Comparison of ENCODE assay signal across 16 mouse cellular contexts in the genomic region with DNA sequence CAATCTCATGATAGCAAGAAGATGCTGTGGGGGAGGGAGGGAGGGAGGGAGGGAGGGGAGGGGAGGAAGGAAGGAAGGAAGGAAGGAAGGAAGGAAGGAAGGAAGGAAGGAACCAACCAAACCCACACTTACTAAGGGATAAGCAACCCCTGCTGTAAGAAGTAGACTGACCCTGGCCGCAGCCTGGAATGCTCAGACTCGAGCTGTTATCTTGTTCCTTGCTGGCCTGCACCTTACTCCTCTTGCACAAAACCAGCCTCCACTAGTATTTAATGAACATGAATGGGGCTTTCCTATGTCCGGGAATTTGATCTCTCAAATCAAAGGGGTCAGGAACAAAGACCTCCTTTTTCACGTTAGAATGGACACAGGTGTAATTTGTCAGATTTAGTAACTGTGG.
DNase-seq lines count a peak whose midpoint lies in the region; ATAC-seq lines count a peak whose summit lies in the region.
"Had no signal": no experiment of that assay in that cellular context is flagged by ENCODE, and none has a peak within 500 bp of the region (broad histone marks: within the 10 kb centered on the region; RNA-seq: fewer than 3 reads in every experiment).

No protein-coding gene starts in this region.

- DNase-seq in heart, embryonic 10.5 days (ENCODE audit: low spot score) = no peak
- DNase-seq in heart, postnatal 36 days = no peak
- no peak for DNase-seq in kidney, postnatal 36 days
- no peak for DNase-seq in embryonic facial prominence, embryonic 10.5 days (ENCODE audit: low spot score)
- DNase-seq in adrenal gland, postnatal 25 days = no peak
- DNase-seq: B cell, adult 2 months; cerebellum, adult 11 months; cerebellum, postnatal 25 days; gastrocnemius, postnatal 10 days; kidney, postnatal 25 days; layer of hippocampus, postnatal 36 days; lung, postnatal 4 days; thymus, postnatal 4 days had no signal

- 34% methylated on average over 4 of the region's 4 CpGs for WGBS in heart, embryonic 10.5 days
- WGBS in kidney, embryonic 16.5 days = 21% methylated on average over 4 of the region's 4 CpGs
- 26% methylated on average over 4 of the region's 4 CpGs for WGBS in embryonic facial prominence, embryonic 10.5 days
- WGBS in forebrain, embryonic 16.5 days = 34% methylated on average over 4 of the region's 4 CpGs

- peaks cover 35% of the 10 kb centered on the region for H3K4me1 ChIP-seq in heart, embryonic 10.5 days
- peaks cover 41% of the 10 kb centered on the region for H3K4me1 ChIP-seq in kidney, embryonic 16.5 days (ENCODE audit: insufficient read depth, low read length)
- H3K4me1 ChIP-seq in embryonic facial prominence, embryonic 10.5 days = peaks cover 38% of the 10 kb centered on the region
- peaks cover 41% of the 10 kb centered on the region for H3K4me1 ChIP-seq in forebrain, embryonic 16.5 days (replicated peaks; ENCODE audit: control insufficient read depth, insufficient read depth, low read length)

- no peak overlapping the region for H3K9ac ChIP-seq in kidney, embryonic 16.5 days (replicated peaks; ENCODE audit: low read length)
- no peak overlapping the region for H3K9ac ChIP-seq in forebrain, embryonic 16.5 days (replicated peaks; ENCODE audit: low read depth, low read length)
- H3K9ac ChIP-seq: liver, embryonic 15.5 days had no signal

- ATAC-seq in kidney, embryonic 16.5 days (ENCODE audit: low FRiP score, low TSS enrichment) = peak; percentile 52; the same call in 1 of the 2 replicates
- no peak for ATAC-seq in forebrain, embryonic 16.5 days

- peaks cover 18% of the 10 kb centered on the region for H3K36me3 ChIP-seq in heart, embryonic 10.5 days
- no peaks in the 10 kb centered on the region for H3K36me3 ChIP-seq in kidney, embryonic 16.5 days (ENCODE audit: insufficient read depth, low read length)
- H3K36me3 ChIP-seq in embryonic facial prominence, embryonic 10.5 days (replicated peaks) = peaks cover 30% of the 10 kb centered on the region
- peaks cover 3% of the 10 kb centered on the region; the same call in 1 of the 2 replicates for H3K36me3 ChIP-seq in forebrain, embryonic 16.5 days (ENCODE audit: control insufficient read depth, insufficient read depth)
- H3K36me3 ChIP-seq: liver, embryonic 15.5 days had no signal

- no peaks in the 10 kb centered on the region for H3K27me3 ChIP-seq in heart, embryonic 10.5 days (ENCODE audit: insufficient read depth, poor library complexity, severe bottlenecking)
- H3K27me3 ChIP-seq in kidney, embryonic 16.5 days (ENCODE audit: insufficient read depth, low read length) = no peaks in the 10 kb centered on the region
- H3K27me3 ChIP-seq in embryonic facial prominence, embryonic 10.5 days (replicated peaks; ENCODE audit: low read depth, poor library complexity, severe bottlenecking) = no peaks in the 10 kb centered on the region
- H3K27me3 ChIP-seq in forebrain, embryonic 16.5 days (replicated peaks; ENCODE audit: control insufficient read depth, insufficient read depth, low read length) = no peaks in the 10 kb centered on the region
- H3K27me3 ChIP-seq: liver, embryonic 15.5 days had no signal

- intact Hi-C loops in heart, postnatal 36 days (cut with DNase I) = no loop called here

- no peak overlapping the region for H3K4me2 ChIP-seq in kidney, embryonic 16.5 days (replicated peaks; ENCODE audit: low read depth, low read length)
- H3K4me2 ChIP-seq in forebrain, embryonic 16.5 days (ENCODE audit: low read length) = no peak overlapping the region
- H3K4me2 ChIP-seq: liver, embryonic 15.5 days had no signal

- peak overlapping the region; percentile 22; the same call in 1 of the 2 replicates for H3K27ac ChIP-seq in heart, embryonic 10.5 days
- H3K27ac ChIP-seq in kidney, embryonic 16.5 days (ENCODE audit: low read length) = peak overlapping the region; percentile 93; the same call in 1 of the 2 replicates
- peak overlapping the region; percentile 73 for H3K27ac ChIP-seq in embryonic facial prominence, embryonic 10.5 days (replicated peaks)
- peak overlapping the region; percentile 67 for H3K27ac ChIP-seq in forebrain, embryonic 16.5 days (ENCODE audit: low read length)
- H3K27ac ChIP-seq: liver, embryonic 15.5 days had no signal

- H3K4me3 ChIP-seq in heart, embryonic 10.5 days = no peak overlapping the region
- H3K4me3 ChIP-seq in kidney, embryonic 16.5 days (ENCODE audit: low read length) = no peak overlapping the region
- H3K4me3 ChIP-seq in embryonic facial prominence, embryonic 10.5 days = no peak overlapping the region
- H3K4me3 ChIP-seq in forebrain, embryonic 16.5 days (replicated peaks; ENCODE audit: low read length) = no peak overlapping the region
- H3K4me3 ChIP-seq: liver, embryonic 15.5 days had no signal

- H3K9me3 ChIP-seq in heart, embryonic 10.5 days = no peaks in the 10 kb centered on the region
- H3K9me3 ChIP-seq in kidney, embryonic 16.5 days (ENCODE audit: low read length) = no peaks in the 10 kb centered on the region
- no peaks in the 10 kb centered on the region for H3K9me3 ChIP-seq in embryonic facial prominence, embryonic 10.5 days
- H3K9me3 ChIP-seq in forebrain, embryonic 16.5 days (ENCODE audit: control insufficient read depth, low read length) = no peaks in the 10 kb centered on the region
- H3K9me3 ChIP-seq: liver, embryonic 15.5 days had no signal

Comparison
In these comparisons a context has a peak if more than half of its experiments do, and no peak if none do; other contexts are left out.
1. H3K27ac ChIP-seq: peak in every context shown above with its lines; median percentile 93 in kidney, embryonic 16.5 days; 73 in embryonic facial prominence, embryonic 10.5 days; 67 in forebrain, embryonic 16.5 days; 22 in heart, embryonic 10.5 days.